Mouse (Mus musculus): Measurements from ENCODE around the gene Lamtor5. TPM values are rescaled to one million over a fixed set of nuclear protein-coding genes. Genes with fewer than 3 reads are reported as not detected.

Gene Lamtor5
- 153 and 158 TPM in 2 replicates for polyA plus RNA-seq (2015; fragmentation: Nextera tagmentation; extraction: Ambion mirVana)

DNA sequence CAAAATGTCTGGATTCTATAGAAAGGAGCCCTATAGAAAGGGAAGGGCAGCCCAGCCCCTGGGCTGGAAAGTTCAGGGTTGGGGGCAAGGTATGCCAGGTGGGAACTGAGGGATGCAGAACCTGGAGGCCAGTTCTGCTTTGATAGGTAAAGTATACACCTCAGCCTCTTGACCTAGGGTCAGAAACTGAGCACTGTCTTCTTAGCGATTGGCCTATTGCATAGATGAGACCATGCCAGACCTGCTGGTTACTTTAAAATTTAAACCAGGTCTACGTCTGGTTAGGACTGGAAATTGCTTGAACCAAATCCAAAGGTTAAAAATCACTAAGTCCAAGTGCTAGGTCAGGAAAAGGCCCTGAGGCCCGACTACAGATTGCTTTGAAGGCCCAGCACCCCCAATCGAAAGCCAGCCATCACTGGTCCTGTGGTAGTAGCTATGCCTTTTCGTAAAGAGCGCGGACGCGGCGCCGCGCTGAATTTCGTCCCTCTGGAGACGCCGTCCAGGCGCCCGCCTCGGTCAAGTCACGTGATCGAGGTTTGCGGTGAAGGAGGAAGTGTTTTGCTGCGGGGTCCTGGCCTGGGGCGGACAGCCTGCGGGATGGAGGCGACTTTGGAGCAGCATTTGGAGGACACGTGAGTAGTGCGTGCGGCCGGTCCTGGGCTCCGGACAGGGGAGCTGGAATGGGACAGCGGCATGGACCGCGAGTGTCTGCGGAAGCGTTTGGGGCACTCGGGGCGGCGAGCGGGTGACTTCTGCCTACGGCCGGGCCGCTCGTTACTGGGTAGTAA lies at the start of gene Lamtor5:
Gene Lamtor5 (plus strand): TSS at position 380 of the 791 bp plus-strand sequence.
- 2% methylated on average over 43 of the region's 43 CpGs for WGBS
- peak; percentile 86 for ATAC-seq (replicated peaks; ENCODE audit: insufficient number of reproducible peaks, insufficient read depth, low FRiP score, low read depth)

DNA sequence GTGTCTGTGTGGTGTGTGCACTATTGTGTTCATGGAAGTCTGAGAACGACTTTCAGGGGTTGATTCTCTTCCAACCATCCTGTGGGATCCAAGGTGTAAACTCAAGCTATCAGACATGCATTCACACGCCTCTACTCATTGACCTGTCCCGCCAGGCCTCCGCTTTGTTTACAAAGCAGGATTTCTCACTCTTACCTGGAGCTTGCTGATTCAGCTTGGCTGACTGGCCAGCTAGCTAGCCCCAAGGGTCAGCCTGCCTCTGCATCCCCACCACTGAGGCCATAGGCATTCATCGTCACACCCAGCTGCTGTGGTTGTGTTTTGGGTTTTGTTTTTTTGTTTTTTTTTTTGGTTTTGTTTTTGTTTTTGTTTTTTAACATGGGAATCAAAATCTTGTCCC lies 49.4 kb upstream of the Lamtor5 start:
- 76% methylated on average over 5 of the region's 5 CpGs for WGBS
- no peak for ATAC-seq (replicated peaks; ENCODE audit: insufficient number of reproducible peaks, insufficient read depth, low FRiP score, low read depth)
- peaks cover 20% of the 10 kb centered on the region for H3K27me3 ChIP-seq
- no peaks in the 10 kb centered on the region for H3K9me3 ChIP-seq (replicated peaks)
- no peak overlapping the region for H3K4me3 ChIP-seq
- 0 out of 2 replicates have a peak, but pooled peaks cover 5% of the 10 kb centered on the region for H3K4me1 ChIP-seq (replicated peaks)
- no peak overlapping the region for H3K9ac ChIP-seq
- no peak overlapping the region for H3K4me2 ChIP-seq
- no peaks in the 10 kb centered on the region for H3K36me3 ChIP-seq
- no peak overlapping the region for H3K27ac ChIP-seq

More for the DNA sequence above, at the start of gene Lamtor5:
- peak within 1 kb of the TSS; percentile 76 for H3K9ac ChIP-seq
- peak within 1 kb of the TSS; percentile 82 for H3K4me3 ChIP-seq
- no peaks in the 10 kb centered on the region for H3K9me3 ChIP-seq (replicated peaks)
- H3K27ac ChIP-seq: 0 out of 2 replicates have a peak within 1 kb of the TSS, but pooled peaks have one; percentile 11
- peak within 1 kb of the TSS; percentile 61 for H3K4me2 ChIP-seq
- H3K36me3 ChIP-seq: peaks cover 19% of the 10 kb centered on the region
- H3K4me1 ChIP-seq (replicated peaks): peaks cover 12% of the 10 kb centered on the region
- 0 out of 2 replicates have a peak, but pooled peaks cover 6% of the 10 kb centered on the region for H3K27me3 ChIP-seq

- no peak overlapping the region for H3K4me2 ChIP-seq
- H3K9me3 ChIP-seq (replicated peaks): no peaks in the 10 kb centered on the region
- ATAC-seq (replicated peaks; ENCODE audit: insufficient number of reproducible peaks, insufficient read depth, low FRiP score, low read depth): no peak
- H3K27me3 ChIP-seq: peaks cover 20% of the 10 kb centered on the region
- 0 out of 2 replicates have a peak, but pooled peaks cover 5% of the 10 kb centered on the region for H3K4me1 ChIP-seq (replicated peaks)
- no peaks in the 10 kb centered on the region for H3K36me3 ChIP-seq
- H3K27ac ChIP-seq: no peak overlapping the region
- 35% methylated on average over 5 of the region's 5 CpGs for WGBS
- H3K4me3 ChIP-seq: no peak overlapping the region
- H3K9ac ChIP-seq: no peak overlapping the region
These were observed 48.8 kb upstream of the Lamtor5 start for GRCm38 (mm10) chr3:107229822-107230221.

DNA sequence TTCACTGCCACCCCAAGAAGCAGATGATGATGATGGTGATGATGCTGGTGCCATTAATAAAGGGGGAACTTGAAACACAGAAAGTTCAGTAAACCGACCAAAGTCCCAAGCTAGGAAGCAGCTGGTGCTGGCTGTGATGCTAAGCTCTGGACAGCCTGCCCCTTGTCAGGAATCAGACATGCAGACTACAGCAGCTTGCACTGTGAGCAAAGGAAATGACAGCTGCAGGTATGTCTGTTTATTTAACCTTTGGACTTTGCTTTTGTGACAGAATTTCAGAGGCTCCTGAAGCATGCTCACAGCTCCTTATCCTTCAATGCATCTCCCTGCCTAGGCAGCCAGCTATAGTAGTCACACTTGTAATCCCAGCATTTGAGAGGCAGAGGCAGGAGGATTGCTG lies 48.1 kb upstream of the Lamtor5 start, which contains the start of gene A630076J17Rik:
Gene A630076J17Rik (plus strand): TSS at position 88 of the 400 bp plus-strand sequence.
- Histone ChIP-seq H3K36me3 (no peaks in the 10 kb centered on the region), H3K27me3 (peaks cover 20% of the 10 kb centered on the region), H3K9ac (no peak within 1 kb of the TSS), H3K4me2 (no peak within 1 kb of the TSS), H3K4me3 (no peak within 1 kb of the TSS), H3K27ac (no peak within 1 kb of the TSS), H3K9me3 (replicated peaks) (no peaks in the 10 kb centered on the region), H3K4me1 (replicated peaks) (0 out of 2 replicates have a peak, but pooled peaks cover 5% of the 10 kb centered on the region)
- WGBS: 32% methylated on average over 1 of the region's 1 CpGs
- ATAC-seq (replicated peaks; ENCODE audit: insufficient number of reproducible peaks, insufficient read depth, low FRiP score, low read depth): no peak

GRCm38 (mm10) chr3:107231202-107231601 lies 47.5 kb upstream of the Lamtor5 start:
- Histone ChIP-seq H3K9me3 (replicated peaks) (no peaks in the 10 kb centered on the region), H3K27me3 (peaks cover 20% of the 10 kb centered on the region), H3K4me1 (replicated peaks) (0 out of 2 replicates have a peak, but pooled peaks cover 5% of the 10 kb centered on the region), H3K4me2 (no peak overlapping the region), H3K9ac (no peak overlapping the region), H3K36me3 (no peaks in the 10 kb centered on the region), H3K4me3 (no peak overlapping the region), H3K27ac (no peak overlapping the region)
- 61% methylated on average over 4 of the region's 4 CpGs for WGBS
- no peak for ATAC-seq (replicated peaks; ENCODE audit: insufficient number of reproducible peaks, insufficient read depth, low FRiP score, low read depth)

DNA sequence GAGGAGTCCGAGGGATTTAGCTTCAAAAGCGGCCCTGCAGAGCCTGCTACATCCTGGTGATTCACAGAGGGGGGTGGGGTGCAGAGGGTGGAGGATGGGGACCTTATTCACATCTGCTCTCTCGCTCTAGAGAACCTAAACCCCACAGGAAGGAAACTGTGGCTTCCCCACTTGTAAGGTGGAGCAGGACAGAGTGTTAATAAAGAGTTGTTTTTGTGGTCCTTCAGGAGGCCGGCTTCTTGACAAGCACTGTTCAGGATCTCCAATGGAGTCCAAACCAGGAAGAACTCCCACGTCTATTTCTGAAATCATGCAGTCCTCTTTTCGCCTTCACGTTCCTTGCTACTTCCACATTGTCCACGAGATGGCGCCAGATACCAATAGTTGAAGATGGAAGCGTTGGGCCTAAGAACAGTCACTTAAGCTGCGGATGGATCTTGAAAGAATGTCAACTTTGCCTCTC lies 45.3 kb upstream of the Lamtor5 start:
- 7% methylated on average over 11 of the region's 11 CpGs for WGBS
- ATAC-seq (replicated peaks; ENCODE audit: insufficient number of reproducible peaks, insufficient read depth, low FRiP score, low read depth): no peak
- Histone ChIP-seq H3K4me3 (no peak overlapping the region), H3K27me3 (peaks cover 20% of the 10 kb centered on the region), H3K36me3 (no peaks in the 10 kb centered on the region), H3K9ac (no peak overlapping the region), H3K27ac (no peak overlapping the region), H3K4me2 (0 out of 2 replicates have a peak overlapping the region, but pooled peaks have one; percentile 31), H3K9me3 (replicated peaks) (no peaks in the 10 kb centered on the region), H3K4me1 (replicated peaks) (0 out of 2 replicates have a peak, but pooled peaks cover 5% of the 10 kb centered on the region)

DNA sequence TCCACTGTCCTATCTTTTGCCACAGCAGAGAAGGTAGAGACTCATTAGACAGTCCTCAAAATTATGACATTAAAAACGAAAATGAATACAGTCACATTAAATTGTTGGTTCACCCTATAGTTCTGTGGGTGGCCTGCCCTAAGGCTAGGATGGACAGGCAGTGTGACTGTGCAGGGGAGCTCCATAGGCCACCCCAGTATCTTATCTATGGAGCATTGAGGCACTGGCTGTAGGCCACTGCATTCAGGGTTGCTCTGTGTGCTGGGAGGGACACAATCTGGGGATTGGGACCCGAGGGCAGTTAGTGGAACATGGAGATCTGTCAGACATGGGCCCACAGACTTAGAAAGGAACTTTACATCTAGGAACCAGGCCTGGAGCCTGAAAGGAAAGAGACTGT lies 44.7 kb upstream of the Lamtor5 start:
- Histone ChIP-seq H3K4me2 (no peak overlapping the region), H3K9me3 (replicated peaks) (no peaks in the 10 kb centered on the region), H3K9ac (no peak overlapping the region), H3K27me3 (peaks cover 20% of the 10 kb centered on the region), H3K27ac (no peak overlapping the region), H3K36me3 (no peaks in the 10 kb centered on the region), H3K4me1 (replicated peaks) (0 out of 2 replicates have a peak, but pooled peaks cover 5% of the 10 kb centered on the region), H3K4me3 (no peak overlapping the region)
- no peak; the same call in 1 of the 2 replicates for ATAC-seq (replicated peaks; ENCODE audit: insufficient number of reproducible peaks, insufficient read depth, low FRiP score, low read depth)
- WGBS: 25% methylated on average over 2 of the region's 2 CpGs

DNA sequence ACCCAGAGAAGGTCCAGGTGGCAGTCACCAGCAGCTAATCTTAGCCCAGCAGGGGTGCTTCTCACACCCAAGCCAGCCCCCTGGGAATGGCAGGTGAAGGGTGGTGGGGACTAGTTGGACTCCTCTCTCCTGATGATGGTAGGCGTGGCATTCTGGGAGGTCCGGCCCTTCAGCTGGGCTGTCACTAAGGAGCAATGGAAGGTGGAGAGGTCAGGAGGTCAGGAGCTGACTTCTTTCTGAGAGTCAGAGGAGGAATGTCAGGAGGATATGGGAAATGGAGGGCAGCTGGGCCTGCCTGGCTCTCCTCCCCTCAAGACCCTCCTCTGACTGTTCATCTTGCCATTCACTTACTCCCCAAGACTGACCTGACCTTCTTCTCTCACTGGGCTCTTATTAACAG lies 40.6 kb upstream of the Lamtor5 start:
- Histone ChIP-seq H3K4me3 (no peak overlapping the region), H3K4me1 (replicated peaks) (no peaks in the 10 kb centered on the region), H3K27me3 (peaks cover 4% of the 10 kb centered on the region; the same call in 1 of the 2 replicates), H3K9ac (no peak overlapping the region), H3K9me3 (replicated peaks) (no peaks in the 10 kb centered on the region), H3K27ac (no peak overlapping the region), H3K4me2 (no peak overlapping the region), H3K36me3 (no peaks in the 10 kb centered on the region)
- WGBS: 66% methylated on average over 2 of the region's 2 CpGs
- ATAC-seq (replicated peaks; ENCODE audit: insufficient number of reproducible peaks, insufficient read depth, low FRiP score, low read depth): no peak

DNA sequence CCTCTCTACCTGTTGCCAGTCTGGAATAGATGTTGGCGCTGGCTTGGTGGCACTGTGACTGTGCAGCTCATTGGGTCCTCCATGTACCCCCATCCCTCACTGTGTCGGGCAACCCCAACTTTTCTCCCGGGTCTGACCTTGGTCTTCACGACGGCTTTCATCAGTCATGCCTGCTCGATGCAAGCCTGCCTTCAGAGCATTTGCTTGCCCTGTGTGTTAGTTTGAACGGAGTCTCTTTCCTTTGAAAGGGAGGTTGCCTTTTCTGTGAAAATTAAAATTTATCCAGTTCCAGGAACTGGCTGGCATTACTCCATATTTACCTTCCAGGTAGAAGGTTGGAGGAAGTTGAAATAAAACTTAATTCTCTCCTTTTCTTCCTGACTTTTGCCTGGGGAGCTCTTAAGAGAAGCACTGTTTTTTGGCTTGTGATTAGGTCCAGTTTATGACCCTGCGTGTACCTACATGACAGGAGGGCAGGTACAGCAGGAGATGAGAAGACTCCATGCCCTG lies 40.1 kb upstream of the Lamtor5 start:
- H3K4me3 ChIP-seq: no peak overlapping the region
- H3K27ac ChIP-seq: no peak overlapping the region
- ATAC-seq (replicated peaks; ENCODE audit: insufficient number of reproducible peaks, insufficient read depth, low FRiP score, low read depth): no peak
- 0 out of 2 replicates have a peak, but pooled peaks cover 1% of the 10 kb centered on the region for H3K27me3 ChIP-seq
- 81% methylated on average over 8 of the region's 8 CpGs for WGBS
- H3K36me3 ChIP-seq: no peaks in the 10 kb centered on the region
- no peak overlapping the region for H3K4me2 ChIP-seq
- H3K9ac ChIP-seq: no peak overlapping the region
- H3K4me1 ChIP-seq (replicated peaks): no peaks in the 10 kb centered on the region
- H3K9me3 ChIP-seq (replicated peaks): no peaks in the 10 kb centered on the region

GRCm38 (mm10) chr3:107239607-107240006 lies 39.1 kb upstream of the Lamtor5 start, which contains the start of gene Prok1:
Gene Prok1, minus strand, starts transcription at chr3:107239707.
- 82% methylated on average over 9 of the region's 9 CpGs for WGBS
- no peak for ATAC-seq (replicated peaks; ENCODE audit: insufficient number of reproducible peaks, insufficient read depth, low FRiP score, low read depth)
- no peaks in the 10 kb centered on the region for H3K4me1 ChIP-seq (replicated peaks)
- H3K4me2 ChIP-seq: no peak within 1 kb of the TSS
- no peak within 1 kb of the TSS for H3K4me3 ChIP-seq
- H3K27me3 ChIP-seq: peaks cover 9% of the 10 kb centered on the region; the same call in 1 of the 2 replicates
- no peaks in the 10 kb centered on the region for H3K9me3 ChIP-seq (replicated peaks)
- H3K9ac ChIP-seq: no peak within 1 kb of the TSS
- no peaks in the 10 kb centered on the region for H3K36me3 ChIP-seq
- no peak within 1 kb of the TSS for H3K27ac ChIP-seq

DNA sequence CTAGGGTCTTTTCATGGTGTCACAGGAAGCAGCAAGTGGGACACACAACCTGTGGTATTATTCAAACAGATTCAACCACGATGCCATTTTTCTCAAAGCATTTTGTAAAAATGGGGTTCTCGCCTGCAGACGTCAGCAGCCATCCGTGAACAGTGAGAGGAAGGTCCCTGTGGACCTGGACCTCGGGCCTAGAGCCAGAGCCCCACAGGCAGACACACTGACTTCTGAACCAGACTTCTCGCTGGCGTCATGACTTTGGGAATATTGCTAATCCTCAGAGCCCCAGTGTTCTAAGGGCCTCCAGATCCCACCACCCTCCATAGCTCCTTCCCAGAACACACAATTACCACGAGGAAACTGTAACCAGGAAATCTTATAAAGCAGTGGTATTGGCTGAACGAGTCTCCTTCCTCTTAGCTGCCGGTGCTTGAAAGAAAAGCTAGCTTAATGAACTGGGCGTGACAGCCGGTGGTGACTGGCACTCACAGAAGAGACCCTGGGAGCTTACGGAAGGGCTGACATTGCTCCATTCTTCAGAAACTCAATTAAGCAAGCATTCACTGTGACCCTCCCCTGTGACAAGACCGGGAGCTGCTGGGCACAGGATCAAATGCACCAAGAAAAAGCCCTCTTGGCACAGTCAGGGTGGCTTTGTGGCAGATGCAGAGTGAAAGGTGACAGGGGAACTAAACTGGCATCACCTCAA lies 37.1 kb upstream of the Lamtor5 start:
- H3K36me3 ChIP-seq: no peaks in the 10 kb centered on the region
- no peak overlapping the region for H3K4me2 ChIP-seq
- H3K27me3 ChIP-seq: peaks cover 9% of the 10 kb centered on the region; the same call in 1 of the 2 replicates
- no peaks in the 10 kb centered on the region for H3K4me1 ChIP-seq (replicated peaks)
- H3K9ac ChIP-seq: no peak overlapping the region
- no peak for ATAC-seq (replicated peaks; ENCODE audit: insufficient number of reproducible peaks, insufficient read depth, low FRiP score, low read depth)
- H3K27ac ChIP-seq: no peak overlapping the region
- 48% methylated on average over 14 of the region's 14 CpGs for WGBS
- H3K9me3 ChIP-seq (replicated peaks): no peaks in the 10 kb centered on the region
- no peak overlapping the region for H3K4me3 ChIP-seq

Measured in heart, embryonic 15.5 days (tissue).